Mouse (Mus musculus) thymus, adult 2 months (tissue): ENCODE measurements around the gene Macrod1. TPM values are rescaled to one million over a fixed set of nuclear protein-coding genes. Genes with fewer than 3 reads are reported as not detected.
A peak's percentile ranks its signal among the peaks of the same experiment; 100 is the strongest.

ENCODE experiments used
- DNase-seq: peaks from one replicate; pipeline ENCODE4 v3.0.0; 2021
- H3K27ac ChIP-seq: fragments of 200-500 bp; 2 replicates; pipeline ENCODE4 v1.5.1; 2012; ENCODE audit warnings: low read length, control low read depth; ENCODE audit not compliant: control insufficient read depth, insufficient read depth
- H3K27me3 ChIP-seq: fragments of 200-500 bp; 2 replicates; pipeline ENCODE4 v1.6.1; 2012; ENCODE audit warnings: mild to moderate bottlenecking, low read length, moderate library complexity, mixed read lengths; ENCODE audit not compliant: control insufficient read depth, insufficient read depth
- H3K36me3 ChIP-seq: fragments of 200-500 bp; 2 replicates; pipeline ENCODE4 v1.6.1; 2012; ENCODE audit warnings: mild to moderate bottlenecking, low read length, moderate library complexity; ENCODE audit not compliant: control insufficient read depth, insufficient read depth
- H3K4me1 ChIP-seq: fragments of 200-500 bp; replicated peaks from 2 replicates; pipeline ENCODE4 v1.6.1; 2012; ENCODE audit warnings: low read length; ENCODE audit not compliant: control insufficient read depth, insufficient read depth
- H3K4me3 ChIP-seq: fragments of 200-500 bp; 2 replicates; pipeline ENCODE4 v1.5.1; 2012; ENCODE audit warnings: mild to moderate bottlenecking, low read length, control low read depth, moderate library complexity; ENCODE audit not compliant: control insufficient read depth, insufficient read depth
- CTCF ChIP-seq: fragments of 200-500 bp; IDR thresholded peaks from 2 replicates; pipeline ENCODE4 v1.5.1; 2012; ENCODE audit warnings: mild to moderate bottlenecking, control low read depth, low read length, moderate library complexity, borderline replicate concordance; ENCODE audit not compliant: control insufficient read depth, poor library complexity, insufficient read depth; ENCODE audit errors: extremely low read depth
- POLR2A ChIP-seq: fragments of 200-500 bp; IDR thresholded peaks from 2 replicates; pipeline ENCODE4 v1.6.1; 2012; ENCODE audit warnings: mild to moderate bottlenecking, low read length, control low read depth, moderate library complexity; ENCODE audit not compliant: control insufficient read depth, poor library complexity, insufficient read depth; ENCODE audit errors: extremely low read depth
- WGBS: fragments of 180-500 bp; shearing (Covaris S2); methylation state at CpG from one replicate; pipeline ENCODE4 v1.1.7; 2018; 5-methylcytosine and 5-hydroxymethylcytosine counted together
- polyA plus RNA-seq: library from polyadenylated mRNA; depleted of rRNA; stranded (reverse); fragments of >200 nt; gene quantifications from 2 replicates; pipeline ENCODE4 v1.2.3, GENCODE M21; 2012

Macrod1 gene
- polyA plus RNA-seq, 1 experiment, result 49.3 TPM

GRCm38 (mm10) chr19:7199089-7199488 is 142.5 kb downstream of the Macrod1 start:
- Histone ChIP-seq H3K27ac (no peak overlapping the region), H3K4me3 (no peak overlapping the region), H3K4me1 (peaks cover 1% of the 10 kb centered on the region; the same call in 1 of the 2 replicates), H3K36me3 (peaks cover 53% of the 10 kb centered on the region), H3K27me3 (no peaks in the 10 kb centered on the region; the same call in 1 of the 2 replicates)
- WGBS, result 98% methylated on average over 13 of the region's 13 CpGs
- DNase-seq, result no peak
- TF ChIP-seq POLR2A (no peak), CTCF (no peak)

- Histone ChIP-seq H3K27ac (no peak overlapping the region), H3K36me3 (peaks cover 53% of the 10 kb centered on the region), H3K4me1 (peaks cover 8% of the 10 kb centered on the region; the same call in 1 of the 2 replicates), H3K27me3 (no peaks in the 10 kb centered on the region), H3K4me3 (no peak overlapping the region)
- no peak for DNase-seq
- WGBS, result 67% methylated on average over 1 of the region's 1 CpGs
- TF ChIP-seq POLR2A (no peak), CTCF (no peak)
These were observed 143.8 kb downstream of the Macrod1 start for GRCm38 (mm10) chr19:7200427-7200826.

- Histone ChIP-seq H3K27me3 (no peaks in the 10 kb centered on the region), H3K27ac (no peak overlapping the region)
- WGBS, result 84% methylated on average over 2 of the region's 2 CpGs
These were observed 148.3 kb downstream of the Macrod1 start for GRCm38 (mm10) chr19:7204898-7205297.

DNA sequence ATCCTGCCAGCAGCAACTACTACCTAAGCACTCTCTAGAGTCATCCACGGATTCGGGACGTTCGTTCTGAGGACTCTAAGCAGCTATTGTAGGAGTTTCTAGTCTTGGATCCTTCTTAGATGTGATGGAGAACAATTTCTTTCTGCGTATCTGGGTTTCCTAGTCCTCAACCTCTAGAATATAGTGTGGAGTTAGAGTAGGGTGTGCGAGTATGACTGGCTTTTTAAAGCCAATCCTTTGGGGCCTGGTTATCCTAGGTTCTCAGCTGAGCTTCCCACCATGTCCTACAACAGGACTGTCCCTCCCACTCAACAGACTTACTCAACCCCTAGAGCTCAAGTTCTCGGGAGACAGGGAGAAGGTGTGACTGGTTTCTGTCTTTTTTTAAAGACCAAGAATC is 148.7 kb downstream of the Macrod1 start:
- no peaks in the 10 kb centered on the region for H3K27me3 ChIP-seq
- no peak for TF ChIP-seq CTCF
- TF ChIP-seq POLR2A, result no peak
- peaks cover 14% of the 10 kb centered on the region for H3K4me1 ChIP-seq
- no peak for DNase-seq
- peak overlapping the region; percentile 68 for H3K4me3 ChIP-seq
- WGBS, result 42% methylated on average over 7 of the region's 7 CpGs
- no peak overlapping the region for H3K27ac ChIP-seq
- peaks cover 22% of the 10 kb centered on the region for H3K36me3 ChIP-seq

More at GRCm38 (mm10) chr19:7204898-7205297, 148.3 kb downstream of the Macrod1 start:
- DNase-seq, result no peak
- H3K4me1 ChIP-seq, result peaks cover 14% of the 10 kb centered on the region
- TF ChIP-seq POLR2A, result no peak
- TF ChIP-seq CTCF, result no peak
- no peak overlapping the region for H3K4me3 ChIP-seq
- H3K36me3 ChIP-seq, result peaks cover 27% of the 10 kb centered on the region

GRCm38 (mm10) chr19:7205753-7206736 is 149.4 kb downstream of the Macrod1 start, which contains the start of gene Otub1:
TSS of gene Otub1 (minus strand) at chr19:7206316.
- under 1% methylated on average over 71 of the region's 79 CpGs for WGBS
- peaks cover 15% of the 10 kb centered on the region for H3K36me3 ChIP-seq
- H3K27ac ChIP-seq, result peak within 1 kb of the TSS; percentile 90
- H3K27me3 ChIP-seq, result no peaks in the 10 kb centered on the region
- H3K4me3 ChIP-seq, result peak within 1 kb of the TSS; percentile 68
- peaks cover 14% of the 10 kb centered on the region for H3K4me1 ChIP-seq
- TF ChIP-seq POLR2A, result peak; percentile 52; the same call in 1 of the 2 replicates
- 0 out of 2 replicates have a peak, but pooled peaks have one; percentile 14 for TF ChIP-seq CTCF
- peak; percentile 92 for DNase-seq

DNA sequence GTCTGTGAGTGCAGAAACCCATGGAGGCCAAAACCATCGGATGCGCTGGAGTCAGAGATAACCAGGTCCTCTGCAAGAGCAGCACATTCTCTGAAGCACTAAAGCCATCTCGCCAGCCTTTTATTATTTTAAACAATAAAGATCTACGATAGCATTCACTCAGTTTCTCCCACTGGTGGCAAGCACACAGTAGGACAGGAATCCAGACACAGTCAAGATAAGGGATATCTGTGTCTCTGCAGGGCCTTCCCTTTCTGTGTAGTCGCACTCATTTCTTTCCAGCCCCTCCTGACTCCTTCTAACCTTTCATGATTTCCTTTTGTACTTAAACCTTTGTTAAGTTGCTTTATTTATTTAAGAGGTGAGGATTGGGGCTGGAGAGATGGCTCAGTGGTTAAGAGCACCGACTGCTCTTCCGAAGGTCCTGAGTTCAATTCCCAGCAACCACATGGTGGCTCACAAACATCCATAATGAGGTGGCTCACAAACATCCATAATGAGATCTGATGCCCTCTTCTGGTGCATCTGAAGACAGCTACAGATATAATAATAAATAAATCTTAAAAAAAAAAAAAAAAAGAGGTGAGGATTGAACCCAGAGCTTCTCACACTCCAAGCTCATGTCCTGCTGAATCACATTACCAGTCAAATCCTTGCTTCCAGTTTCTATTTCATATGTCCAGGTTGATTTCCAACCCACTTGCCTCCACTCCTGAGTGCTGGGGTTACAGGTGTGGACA is 153.5 kb downstream of the Macrod1 start:
- TF ChIP-seq CTCF (no peak), POLR2A (no peak)
- H3K4me1 ChIP-seq, result peaks cover 8% of the 10 kb centered on the region
- H3K27ac ChIP-seq, result no peak overlapping the region
- H3K36me3 ChIP-seq, result peaks cover 4% of the 10 kb centered on the region; the same call in 1 of the 2 replicates
- no peak for DNase-seq
- no peak overlapping the region for H3K4me3 ChIP-seq
- WGBS, result 97% methylated on average over 7 of the region's 7 CpGs
- no peaks in the 10 kb centered on the region for H3K27me3 ChIP-seq
